Mouse (Mus musculus) adrenal gland, adult (tissue): ENCODE measurements around the gene Ppm1l.
A peak's percentile ranks its signal among the peaks of the same experiment; 100 is the strongest.

ENCODE experiments used
- DNase-seq, 2 experiments: peaks; one replicate each; pipeline ENCODE4 v3.0.0; 2022 to 2023; ENCODE audit warnings: low spot score in 1 of 2; ENCODE audit not compliant: inconsistent age in 2 of 2

Gene Ppm1l

DNA sequence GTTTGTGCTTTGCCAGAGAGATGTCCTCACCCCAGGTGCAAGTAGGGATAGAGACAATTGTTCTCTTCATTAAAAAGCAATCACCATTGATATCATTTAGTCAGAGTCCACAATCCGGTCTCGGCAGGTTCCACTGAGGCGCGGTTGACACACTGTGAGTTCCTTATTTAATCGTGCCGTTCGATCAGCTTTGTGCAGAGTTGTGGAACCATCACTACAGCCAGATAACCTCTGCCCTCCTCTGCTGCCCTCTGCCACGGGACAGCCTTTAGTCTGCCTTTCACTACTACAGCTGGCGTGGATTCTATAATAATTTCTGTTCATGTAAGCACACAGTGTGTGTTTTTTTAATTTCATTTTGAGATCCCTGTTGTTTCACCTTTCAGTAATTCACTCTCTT, 17.2 kb downstream of the Ppm1l start:
- no peak for DNase-seq

DNA sequence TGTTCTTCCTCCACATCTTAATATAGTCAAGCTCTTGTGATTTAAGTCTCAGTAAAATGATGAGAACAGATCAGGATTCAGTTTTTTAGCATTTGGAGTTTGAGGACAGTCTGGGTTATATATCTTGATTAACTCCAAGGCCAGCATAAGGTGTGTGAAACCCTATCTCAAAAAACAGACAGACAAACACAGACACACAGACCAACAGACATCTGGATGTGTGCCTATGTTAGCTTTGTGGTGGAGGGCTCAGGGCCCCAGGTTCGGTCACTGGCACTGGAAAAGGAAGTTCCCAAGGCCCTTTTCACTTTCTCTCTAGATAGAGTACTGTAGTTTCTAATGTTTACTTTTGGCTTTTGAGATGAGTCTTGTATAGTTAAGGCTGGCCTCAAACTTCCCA, 23.8 kb downstream of the Ppm1l start:
- no peak for DNase-seq

DNA sequence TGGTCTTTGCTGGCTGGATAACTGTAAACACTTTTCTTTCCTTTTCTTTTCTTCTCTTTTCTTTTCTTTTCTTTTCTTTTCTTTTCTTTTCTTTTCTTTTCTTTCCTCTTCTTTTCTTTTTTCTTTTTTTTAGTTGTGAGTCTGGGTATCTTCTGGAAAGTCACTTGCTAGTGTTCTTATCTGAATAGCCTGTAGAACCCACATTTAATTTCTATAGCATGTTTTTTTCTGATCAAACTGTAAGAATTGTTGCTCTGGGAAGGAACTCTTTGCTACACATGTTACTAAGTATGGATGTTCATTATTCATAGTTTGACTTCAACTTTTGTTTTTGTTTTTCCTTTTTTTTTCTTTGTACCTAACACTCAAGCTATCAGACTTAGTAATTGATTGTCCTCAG, 24.3 kb downstream of the Ppm1l start:
- no peak for DNase-seq

DNA sequence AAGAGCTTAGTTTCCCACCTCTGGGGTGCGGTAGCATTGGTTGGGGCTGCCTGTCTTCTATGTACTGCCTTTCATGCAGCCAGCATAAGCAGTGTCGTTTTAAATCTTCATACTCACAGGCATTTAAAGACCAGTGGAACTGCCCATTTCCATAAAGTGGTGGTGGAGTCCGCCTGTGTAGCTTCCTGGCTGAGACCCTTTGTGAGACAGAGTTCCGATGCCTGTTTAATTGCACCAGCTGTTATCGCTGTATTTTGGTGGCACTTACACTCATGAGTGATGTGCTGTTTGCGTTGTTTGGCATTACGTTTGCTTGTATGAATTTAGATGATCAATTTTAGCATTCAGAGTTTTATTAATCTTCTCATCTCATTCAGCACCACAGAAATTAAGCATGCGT, 24.9 kb downstream of the Ppm1l start:
- no peak for DNase-seq

DNA sequence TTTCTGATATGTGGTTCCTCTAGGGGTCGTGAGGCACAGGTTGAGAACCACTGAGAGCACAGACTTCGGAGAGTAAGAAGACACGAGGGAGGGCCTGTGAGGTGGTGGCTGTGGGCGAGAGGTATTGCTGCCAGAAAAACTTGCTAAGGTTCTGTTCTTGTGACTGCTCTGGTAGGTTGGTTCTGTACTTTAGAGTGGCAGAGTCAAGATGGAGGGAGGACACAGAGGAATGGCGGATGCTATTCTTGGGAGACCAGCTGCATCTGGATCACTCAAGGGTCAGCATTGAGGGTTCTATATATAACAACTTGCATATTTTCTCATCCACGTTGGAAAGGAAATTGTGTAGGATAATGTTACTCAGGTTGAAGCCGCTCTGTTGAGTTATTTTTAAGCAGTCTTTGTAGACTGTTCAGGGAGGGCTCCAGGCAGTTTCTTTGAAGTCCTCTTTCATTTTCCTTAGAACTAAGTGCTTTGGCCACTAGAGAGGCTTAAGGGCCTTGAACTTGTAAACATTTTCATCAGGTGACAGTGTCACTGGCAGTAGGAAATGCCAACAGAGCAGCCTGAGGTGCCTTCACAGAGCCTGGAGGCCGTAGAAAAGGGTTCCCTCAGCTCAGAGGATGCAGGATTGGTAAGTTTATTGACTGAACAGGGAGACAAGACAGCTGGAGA, 25.7 kb downstream of the Ppm1l start:
- peak in 1 of 2 experiments; percentile 58 for DNase-seq

DNA sequence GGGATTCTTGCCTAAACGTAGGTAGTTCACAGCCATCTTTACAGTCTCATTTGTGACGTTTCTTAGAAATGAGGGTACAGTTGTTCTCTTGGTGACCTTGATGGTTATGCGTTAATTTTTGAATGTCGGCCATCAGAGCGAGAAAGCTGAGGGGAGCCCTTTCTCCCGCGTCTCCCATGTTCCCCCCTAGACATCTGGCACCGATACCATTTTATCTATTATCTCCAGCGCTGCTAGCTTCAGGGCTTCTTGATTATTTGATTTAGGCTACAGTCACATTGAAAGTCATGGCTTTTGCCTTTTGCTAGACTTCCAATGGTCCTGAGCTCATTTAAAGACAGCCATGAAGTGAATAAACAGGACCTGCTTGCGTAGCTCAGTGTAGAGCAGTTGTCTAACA, 26.5 kb downstream of the Ppm1l start:
- no peak for DNase-seq

DNA sequence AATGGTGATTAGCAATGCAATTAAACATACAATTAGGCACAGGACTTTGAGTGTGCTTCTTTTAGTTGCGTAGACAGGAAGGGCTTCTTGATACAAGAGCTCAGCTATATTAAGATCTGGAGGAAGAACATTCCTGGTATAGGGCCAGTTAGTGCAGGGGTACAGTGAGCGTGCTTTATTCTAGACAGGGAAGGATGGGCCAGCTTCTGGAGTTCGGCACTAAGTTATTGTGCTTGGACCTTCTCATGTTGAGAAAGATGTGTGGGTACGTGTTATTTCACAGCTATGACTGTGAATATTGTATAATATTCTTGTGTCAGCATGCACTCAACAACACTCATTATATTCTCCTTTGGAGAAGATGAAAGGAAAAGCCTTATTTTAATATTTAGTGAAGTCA, 29.9 kb downstream of the Ppm1l start:
- DNase-seq, result no peak

DNA sequence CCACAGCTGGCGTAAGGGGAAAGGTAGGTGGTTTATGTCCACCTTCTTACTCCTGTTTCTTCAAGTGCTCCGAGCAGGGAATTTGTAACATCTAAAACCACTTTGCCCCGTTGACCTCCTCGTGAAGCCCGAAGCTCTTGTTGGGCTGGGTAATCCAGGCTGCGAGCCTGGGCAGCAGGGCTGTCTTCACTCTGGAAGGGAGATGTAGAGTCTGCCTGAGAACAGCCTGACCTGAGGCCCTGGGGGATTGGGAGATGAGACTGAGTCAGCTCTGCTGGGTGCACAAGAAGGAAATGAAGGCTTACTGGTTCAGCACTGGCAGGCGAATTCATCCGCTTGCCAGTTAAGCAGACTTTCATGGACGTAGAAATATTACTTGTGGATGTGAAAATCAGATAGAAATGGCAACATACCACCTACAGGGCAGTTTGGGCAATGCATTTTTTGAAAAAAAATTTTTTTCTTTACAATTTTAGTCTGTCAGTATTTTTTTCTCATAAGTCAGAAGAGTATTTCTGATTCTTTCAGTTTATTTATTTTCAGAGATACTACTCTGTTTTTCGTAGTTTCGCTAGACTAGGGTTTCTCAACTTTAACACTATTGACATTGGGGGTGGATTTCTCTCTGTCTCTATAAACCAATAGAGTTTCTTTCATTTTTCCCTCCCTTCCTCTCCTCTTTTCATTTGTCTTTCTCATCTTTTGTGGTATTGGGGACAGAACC, 31.7 kb downstream of the Ppm1l start:
- peak in 1 of 2 experiments; percentile 60 for DNase-seq

DNA sequence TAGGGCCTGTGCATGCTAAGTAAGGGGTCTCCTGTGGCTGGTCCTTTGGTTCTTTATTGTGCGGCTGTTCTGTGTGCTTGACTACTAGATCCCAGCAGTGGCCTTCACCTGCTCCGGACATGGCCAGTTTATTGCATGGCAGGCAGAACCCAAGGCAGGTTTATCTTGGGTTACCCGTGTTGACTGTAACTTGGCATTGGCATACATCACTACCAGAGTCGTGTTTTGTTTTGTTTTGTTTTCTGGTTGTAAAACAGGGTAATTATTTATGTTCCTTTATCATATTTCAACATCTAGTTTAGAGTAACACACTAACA, 32.2 kb downstream of the Ppm1l start:
- DNase-seq, result peak in 1 of 2 experiments; percentile 60

DNA sequence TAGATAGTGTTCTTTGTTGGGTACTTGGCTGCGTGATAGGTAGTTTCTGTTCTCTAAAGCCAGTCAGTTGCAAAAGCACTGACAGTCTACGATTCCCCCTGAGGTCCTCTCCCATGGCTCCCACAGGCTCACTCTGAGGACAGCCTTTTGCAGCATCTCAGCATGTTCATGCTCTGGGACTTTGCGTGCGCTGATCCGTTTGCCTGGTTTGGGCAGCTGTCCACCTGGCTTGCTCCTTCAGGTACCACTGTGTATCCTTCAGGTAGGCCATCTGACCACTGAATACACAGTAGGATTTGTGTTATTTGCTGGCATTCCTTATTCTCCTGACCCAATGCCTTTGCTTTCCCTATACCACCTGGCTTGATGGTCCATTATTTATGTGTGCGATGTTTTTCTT, 33.3 kb downstream of the Ppm1l start:
- no peak for DNase-seq

DNA sequence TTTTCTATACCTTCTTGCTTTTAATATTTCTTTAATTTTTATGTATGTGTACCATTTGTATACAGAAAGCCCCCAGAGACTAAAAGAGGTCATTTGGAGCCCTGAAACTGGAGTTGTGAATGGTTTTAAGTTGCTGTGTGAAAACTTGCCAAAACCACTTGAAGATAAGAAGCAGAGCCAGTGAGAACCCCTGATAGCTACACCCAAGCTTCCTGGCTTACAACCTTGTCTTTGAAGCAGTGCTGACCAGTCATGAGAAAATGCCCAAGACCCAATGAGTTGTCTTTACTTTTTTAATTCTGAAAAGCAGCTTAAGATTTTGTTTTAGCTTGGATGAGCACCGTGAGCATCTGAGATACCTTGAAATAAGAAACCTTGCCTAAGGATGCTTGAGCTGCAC, 35.5 kb downstream of the Ppm1l start:
- DNase-seq, result peak in 1 of 2 experiments; percentile 32

DNA sequence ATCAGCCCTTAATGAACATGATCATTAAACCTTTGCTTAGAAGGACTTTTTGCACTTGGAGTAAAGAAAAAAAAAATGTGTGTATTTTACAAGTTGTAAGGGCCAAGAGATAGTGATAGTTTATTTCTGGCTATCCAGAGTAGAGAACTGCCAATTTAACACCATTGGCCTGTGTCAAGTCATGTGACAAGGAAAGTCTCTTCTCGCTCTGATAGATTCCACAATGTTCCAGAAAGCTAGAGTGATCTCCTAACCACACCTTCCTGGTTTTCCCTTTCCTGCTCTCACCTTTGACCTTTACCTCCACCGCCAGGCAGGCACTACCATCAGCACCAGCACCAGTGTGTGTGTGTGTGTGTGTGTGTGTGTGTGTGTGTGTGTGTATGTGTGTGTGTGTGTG, 38.0 kb downstream of the Ppm1l start:
- no peak for DNase-seq

DNA sequence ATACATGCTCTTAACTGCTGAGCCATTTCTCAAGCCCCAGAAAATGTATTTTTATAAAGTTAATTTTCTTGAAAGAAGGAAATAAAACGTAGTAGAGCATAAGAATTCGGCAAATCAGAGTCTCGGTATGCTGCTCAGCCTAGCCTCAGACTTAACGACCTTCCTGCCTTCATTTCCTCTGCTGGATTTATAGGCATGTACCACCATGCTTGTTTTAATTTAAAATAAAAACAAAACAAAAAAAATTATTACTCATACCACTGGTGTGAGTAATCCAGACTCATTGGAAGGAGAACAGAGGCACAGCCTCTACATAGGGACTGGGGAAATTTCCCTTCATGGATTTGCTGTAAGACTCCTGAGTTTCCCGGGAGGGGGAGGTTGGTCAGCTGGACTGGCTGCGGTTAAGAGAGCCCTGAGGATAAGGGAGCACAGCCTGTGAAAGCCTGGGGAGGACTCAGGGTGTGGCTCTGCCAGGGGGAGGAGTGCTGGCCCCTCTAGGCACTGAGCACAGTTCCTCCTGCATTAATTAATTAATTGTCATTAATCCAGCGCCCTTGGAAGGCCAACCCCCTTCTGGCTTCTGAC, 39.5 kb downstream of the Ppm1l start:
- DNase-seq, result no peak

DNA sequence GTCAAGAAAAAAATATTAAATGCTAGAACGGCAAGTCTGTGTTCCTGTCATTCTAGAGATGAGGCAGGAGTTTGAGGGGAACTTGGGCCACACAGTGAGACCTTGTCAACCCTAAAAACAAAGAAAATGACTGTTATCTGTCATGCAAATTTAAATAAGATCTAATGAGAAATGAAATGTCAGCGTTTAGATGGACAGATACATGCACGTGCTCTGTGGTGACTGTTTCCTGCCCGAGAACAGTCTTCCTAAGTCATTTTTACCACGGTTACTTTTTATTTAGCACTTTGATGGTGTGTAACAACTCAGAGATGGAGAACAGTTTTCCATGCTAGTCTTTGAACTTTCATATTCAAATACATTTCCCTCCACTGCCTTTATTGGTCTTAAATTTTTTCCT, 40.1 kb downstream of the Ppm1l start:
- DNase-seq, result no peak

DNA sequence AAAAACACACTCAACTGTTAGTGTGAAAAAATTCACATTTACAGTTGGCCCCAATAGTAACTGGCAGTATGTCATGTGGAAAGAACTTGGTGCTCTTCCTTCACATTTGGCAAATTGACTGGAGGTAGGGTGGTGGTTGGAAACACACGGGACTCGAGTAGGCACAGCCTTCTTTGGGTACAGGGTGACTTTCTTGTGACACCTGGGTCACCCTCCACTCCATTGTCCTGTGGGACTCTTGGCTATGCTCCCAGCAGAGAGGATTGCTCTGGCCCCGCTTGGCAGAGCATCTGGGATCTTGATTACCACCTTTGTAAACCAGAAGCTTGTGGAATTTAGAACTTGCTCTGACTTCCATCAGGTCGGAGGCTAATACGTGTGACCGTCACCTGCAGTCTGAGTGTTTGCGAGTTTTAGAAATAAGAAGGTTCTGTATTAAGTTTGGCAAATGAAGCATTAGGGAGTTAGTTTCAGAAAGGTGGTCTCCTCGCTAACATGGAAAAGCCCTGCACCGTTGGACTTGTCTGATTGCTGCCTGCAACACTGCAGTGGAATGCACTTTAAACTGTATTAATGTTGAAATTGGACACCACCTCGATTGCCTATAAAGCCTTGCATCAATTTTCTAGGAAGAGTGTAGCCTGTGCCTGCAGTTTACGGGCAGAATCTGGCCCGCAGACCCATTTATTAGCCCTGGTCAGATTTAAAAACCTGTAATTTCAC, 41.4 kb downstream of the Ppm1l start:
- DNase-seq, result no peak

DNA sequence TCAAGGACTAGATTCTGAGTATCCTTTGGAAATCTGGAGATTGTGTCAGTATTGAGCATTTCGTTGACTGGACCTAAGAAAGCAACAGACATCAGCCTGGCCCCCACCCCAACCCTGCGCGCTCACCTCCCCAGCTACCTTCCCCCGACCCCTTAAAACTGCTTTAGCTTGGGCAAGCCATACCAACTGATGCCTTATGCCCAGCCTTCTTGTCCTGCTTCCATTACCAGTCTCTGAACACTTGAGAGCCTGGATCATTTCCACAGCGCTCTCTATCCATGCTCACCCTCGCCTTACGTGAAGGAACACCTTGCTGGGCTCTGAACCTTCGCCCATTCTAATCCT, 41.9 kb downstream of the Ppm1l start:
- DNase-seq, result no peak

DNA sequence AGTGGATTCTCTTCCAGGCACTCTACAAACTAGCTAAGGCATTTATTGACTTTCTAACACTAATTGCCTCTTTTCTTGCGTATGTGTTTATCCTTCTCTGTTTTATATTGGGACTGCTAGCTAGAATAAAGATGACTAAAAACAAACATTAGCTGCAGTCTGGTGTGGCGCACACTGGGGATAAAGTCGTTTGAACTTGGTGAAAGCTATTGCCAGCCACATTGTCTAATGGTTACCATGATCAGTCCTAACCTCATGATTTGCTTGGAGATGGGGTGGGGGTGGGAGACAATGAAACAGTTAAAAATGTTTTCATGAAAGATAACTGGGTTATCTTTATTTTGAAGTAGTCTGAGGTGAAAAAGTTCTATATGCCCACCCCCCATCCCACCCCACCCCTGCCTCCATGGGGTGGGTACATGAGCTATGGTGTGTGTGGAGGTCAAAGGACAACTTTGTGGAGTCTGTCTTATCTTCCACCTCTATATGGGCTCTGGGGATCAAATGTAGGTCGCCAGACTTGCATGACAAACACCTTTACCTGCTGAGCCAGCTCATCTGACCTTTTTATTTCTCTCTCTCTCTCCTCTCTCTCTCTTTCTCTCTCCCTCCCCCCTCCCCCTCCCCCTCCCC, 43.7 kb downstream of the Ppm1l start:
- no peak for DNase-seq

DNA sequence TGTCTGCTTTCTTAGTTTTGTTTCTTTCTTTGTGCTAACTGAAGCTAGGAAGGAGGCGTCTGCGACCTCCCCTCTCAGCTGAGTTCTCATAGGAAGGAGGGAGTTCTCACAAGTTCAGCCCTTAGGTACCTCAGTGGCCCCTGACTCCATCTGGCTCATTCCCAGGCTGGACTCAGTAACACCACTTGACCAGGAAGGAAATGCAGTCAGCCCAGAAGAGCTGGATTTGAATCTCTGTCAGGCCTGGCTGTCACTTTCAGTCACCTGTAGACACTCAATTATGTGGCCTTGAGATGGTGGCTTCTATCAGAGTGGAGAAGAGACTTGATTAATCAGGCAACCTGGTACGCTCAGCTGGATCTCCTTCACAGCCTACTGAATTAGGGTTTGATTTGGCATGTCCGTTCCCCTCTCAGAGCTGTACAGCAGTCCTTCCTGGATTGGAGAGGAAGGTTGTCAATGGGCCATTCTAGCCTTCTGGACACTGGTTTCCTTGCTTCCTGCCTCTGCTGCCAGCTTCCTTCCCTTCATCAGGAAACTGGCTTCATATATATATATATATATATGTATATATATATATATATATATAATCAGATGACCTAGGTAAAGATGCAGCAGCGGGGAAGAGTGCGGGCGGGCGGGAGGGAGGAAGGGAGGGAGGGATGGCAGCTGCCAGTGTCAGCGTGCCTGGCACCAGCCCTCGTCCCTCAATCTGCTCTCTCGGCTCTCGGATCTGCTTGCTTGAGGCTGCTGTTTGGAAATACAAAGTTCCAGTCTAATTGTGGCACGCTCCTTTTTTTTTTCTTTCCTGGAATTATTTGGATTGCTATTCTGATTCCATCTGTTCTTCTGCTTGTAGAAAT, 45.1 kb downstream of the Ppm1l start:
- no peak for DNase-seq

DNA sequence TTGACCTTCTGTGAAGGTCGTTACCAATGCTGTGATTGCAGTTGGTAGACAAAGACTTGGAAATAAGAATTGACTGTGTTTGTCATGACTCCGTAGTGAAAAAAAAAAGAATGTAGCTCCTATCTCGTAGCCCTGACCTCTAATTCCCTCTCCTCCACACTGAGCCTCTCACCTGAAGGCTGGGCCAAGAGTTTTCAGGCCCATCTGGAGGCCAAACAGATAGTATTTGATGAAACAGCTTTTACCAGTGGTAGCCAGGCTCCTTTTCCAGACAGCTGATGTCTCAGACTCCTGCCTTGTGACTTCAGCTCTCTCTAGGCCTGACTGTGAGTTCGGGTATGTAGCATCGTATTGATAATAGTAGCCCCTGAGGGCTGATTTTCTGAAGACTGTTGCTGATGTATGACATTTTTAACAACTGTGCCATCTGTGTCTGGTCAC, 45.7 kb downstream of the Ppm1l start:
- peak in 1 of 2 experiments; percentile 69 for DNase-seq

DNA sequence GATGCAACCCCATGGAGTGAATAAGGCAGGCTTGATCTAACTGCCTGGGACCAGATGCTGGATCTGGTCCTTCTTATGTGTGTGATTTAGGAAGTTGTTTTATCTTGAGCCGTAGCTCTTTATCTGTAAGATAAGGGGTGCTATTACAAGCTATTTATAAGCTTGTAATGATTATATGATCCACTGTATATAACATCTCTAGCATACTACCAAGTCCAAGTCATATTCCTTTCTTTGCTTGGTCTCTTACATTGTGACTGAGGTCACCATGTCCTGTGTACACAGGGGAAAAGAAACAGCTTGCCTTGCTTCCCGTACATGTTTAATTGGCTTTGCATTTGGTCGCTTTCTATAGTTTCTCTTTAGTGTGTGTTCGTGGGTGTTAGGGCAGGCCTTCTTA, 46.2 kb downstream of the Ppm1l start:
- no peak for DNase-seq

DNA sequence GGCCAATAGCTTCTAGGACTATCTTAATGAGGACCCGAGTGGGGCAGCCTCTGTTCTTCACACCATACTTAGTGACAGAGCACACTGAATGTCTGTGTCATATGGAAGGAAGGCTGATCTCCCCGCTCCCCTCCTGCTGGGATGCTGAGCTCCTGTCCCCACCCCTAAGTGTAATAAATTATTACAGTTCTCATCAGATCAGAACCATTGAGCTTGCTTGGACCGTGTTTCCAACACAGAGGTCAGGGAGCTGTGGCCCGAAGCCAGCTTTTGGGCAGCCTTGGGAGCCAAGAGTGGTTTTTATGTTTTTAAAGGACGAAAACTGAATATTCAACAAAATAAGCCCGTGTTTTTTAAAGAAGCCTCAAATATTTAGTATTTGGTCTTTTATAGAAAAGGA, 47.5 kb downstream of the Ppm1l start:
- DNase-seq, result peak in 1 of 2 experiments; percentile 66
